Mouse (Mus musculus): ENCODE measurements around the gene Otx2.

- no peak for TF ChIP-seq HCFC1 (IDR thresholded peaks at IDR 0.05; ENCODE audit: borderline replicate concordance, insufficient read depth, low read length)
- no peak for TF ChIP-seq MAFK (IDR thresholded peaks at IDR 0.05; ENCODE audit: insufficient read depth, low read depth, low read length)
- no peak for TF ChIP-seq ZC3H11A (IDR thresholded peaks at IDR 0.05; ENCODE audit: borderline replicate concordance, low read depth, low read length)
These were observed 2.0 kb downstream of the Otx2 start for GRCm38 (mm10) chr14:48671480-48672240.
